Mouse (Mus musculus) neural tube, embryonic 15.5 days (tissue): ENCODE data around the gene Macf1. TPM values are rescaled to one million over a fixed set of nuclear protein-coding genes. Genes with fewer than 3 reads are reported as not detected.
"Not testable (repeated sequence)": the region's sequence is repeated elsewhere in the genome, so short reads cannot be mapped to it uniquely, and the experiment has no call there.

Experiments used
- ATAC-seq: fragments of 200-750 bp; cut with Nextera tagmentation; 2 replicates; pipeline ENCODE4 v1.8.0; 2017; ENCODE audit warnings: mild to moderate bottlenecking, moderate TSS enrichment, moderate library complexity; ENCODE audit not compliant: low FRiP score
- H3K27ac ChIP-seq: fragments of 300-500 bp; sonication (generic); replicated peaks from 2 replicates; pipeline ENCODE4 v1.5.1; 2015; ENCODE audit warnings: mild to moderate bottlenecking, inconsistent platforms
- H3K27me3 ChIP-seq: fragments of 300-500 bp; sonication (generic); replicated peaks from 2 replicates; pipeline ENCODE4 v1.6.1; 2015; ENCODE audit warnings: inconsistent platforms
- H3K36me3 ChIP-seq: fragments of 300-500 bp; sonication (generic); 2 replicates; pipeline ENCODE4 v1.6.1; 2015; ENCODE audit warnings: inconsistent platforms
- H3K4me1 ChIP-seq: fragments of 300-500 bp; sonication (generic); 2 replicates; pipeline ENCODE4 v1.6.1; 2015; ENCODE audit warnings: inconsistent platforms
- H3K4me2 ChIP-seq: fragments of 300-500 bp; sonication (generic); 2 replicates; pipeline ENCODE4 v1.6.1; 2015; ENCODE audit warnings: inconsistent platforms, mild to moderate bottlenecking, moderate library complexity
- H3K4me3 ChIP-seq: fragments of 300-500 bp; sonication (generic); replicated peaks from 2 replicates; pipeline ENCODE4 v1.5.1; 2015; ENCODE audit warnings: mild to moderate bottlenecking, inconsistent platforms
- H3K9ac ChIP-seq: fragments of 300-500 bp; sonication (generic); replicated peaks from 2 replicates; pipeline ENCODE4 v1.6.1; 2015; ENCODE audit warnings: mild to moderate bottlenecking, inconsistent platforms
- H3K9me3 ChIP-seq: fragments of 300-500 bp; sonication (generic); replicated peaks from 2 replicates; pipeline ENCODE4 v1.6.1; 2016; ENCODE audit warnings: inconsistent platforms
- WGBS: fragments of 180-500 bp; shearing (Covaris S2); methylation state at CpG from one replicate; pipeline ENCODE4 v1.1.7; 2015; ENCODE audit warnings: mixed read lengths; 5-methylcytosine and 5-hydroxymethylcytosine counted together
- polyA plus RNA-seq: library from polyadenylated mRNA; unstranded; fragments of >200 nt; fragmentation: Nextera tagmentation; extraction: Ambion mirVana; gene quantifications from 2 replicates; pipeline ENCODE4 v1.2.1, GENCODE M21; 2015

Gene Macf1
- polyA plus RNA-seq, 1 experiment from 2014 or later = 62.6 TPM

DNA sequence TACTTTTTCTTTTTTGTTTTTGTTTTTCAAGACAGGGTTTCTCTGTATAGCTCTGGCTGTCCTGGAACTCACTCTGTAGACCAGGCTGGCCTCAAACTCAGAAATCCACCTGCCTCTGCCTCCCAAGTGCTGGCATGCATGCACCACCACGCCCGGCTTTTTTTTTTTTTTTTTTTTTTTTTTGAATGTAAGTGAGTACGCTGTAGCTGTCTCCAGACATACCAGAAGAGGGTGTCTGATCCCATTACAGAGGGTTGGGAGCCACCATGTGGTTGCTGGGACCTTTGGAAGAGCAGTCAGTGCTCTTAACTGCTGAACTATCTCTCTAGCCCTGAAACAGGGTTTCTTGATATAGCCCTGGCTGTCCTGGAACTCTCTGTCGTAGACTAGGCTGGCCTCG, 164.0 kb downstream of the Macf1 start:
- H3K9ac ChIP-seq, H3K4me3 ChIP-seq, ATAC-seq, H3K27ac ChIP-seq, H3K27me3 ChIP-seq, H3K9me3 ChIP-seq, H3K4me2 ChIP-seq, H3K36me3 ChIP-seq: not testable (repeated sequence)
- WGBS = 88% methylated on average over 5 of the region's 5 CpGs
- H3K4me1 ChIP-seq = peaks cover 33% of the 10 kb centered on the region

DNA sequence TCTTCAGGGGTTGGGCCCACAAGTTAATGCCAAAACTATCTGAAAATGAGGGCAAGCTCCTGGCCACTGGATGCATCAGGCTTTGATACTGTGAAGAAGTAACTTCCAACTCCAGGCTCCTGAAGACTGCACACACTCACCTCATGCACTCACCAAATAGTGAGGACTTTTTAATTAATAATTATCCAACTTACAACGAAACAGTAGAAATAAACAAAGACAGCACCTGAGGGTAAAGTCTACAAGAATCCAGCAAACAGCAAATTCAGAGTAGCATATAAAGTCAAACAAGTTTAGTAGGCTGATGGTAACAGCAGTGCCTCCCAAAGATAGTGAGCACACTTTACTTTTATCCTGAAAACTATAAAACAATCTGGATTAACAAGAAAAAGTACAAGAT, 168.5 kb downstream of the Macf1 start:
- no peak overlapping the region for H3K27ac ChIP-seq
- peaks cover 19% of the 10 kb centered on the region for H3K36me3 ChIP-seq
- no peak overlapping the region for H3K4me2 ChIP-seq
- 92% methylated on average over 1 of the region's 1 CpGs for WGBS
- H3K9ac ChIP-seq = no peak overlapping the region
- H3K4me1 ChIP-seq = peaks cover 4% of the 10 kb centered on the region
- no peak overlapping the region for H3K4me3 ChIP-seq
- no peak for ATAC-seq
- no peaks in the 10 kb centered on the region for H3K9me3 ChIP-seq
- no peaks in the 10 kb centered on the region for H3K27me3 ChIP-seq

DNA sequence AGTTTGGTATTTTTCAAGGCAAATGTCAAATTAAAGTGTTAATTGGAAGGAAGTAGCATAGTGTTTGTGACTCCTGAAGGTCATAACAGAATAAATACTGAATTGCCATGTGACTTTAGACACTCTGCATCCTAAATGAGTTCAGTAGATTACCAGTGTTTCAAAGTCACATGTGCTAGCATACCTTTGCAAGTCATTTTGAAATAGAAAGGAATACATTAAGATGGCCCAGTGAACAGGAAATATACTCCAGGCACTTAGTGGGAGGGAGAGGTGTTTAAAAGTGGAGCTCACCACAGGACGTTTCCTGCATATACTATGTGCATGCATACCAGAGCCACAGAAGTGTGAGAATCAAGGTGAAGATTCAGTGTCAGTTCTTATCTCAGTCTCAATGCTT, 174.0 kb downstream of the Macf1 start:
- H3K36me3 ChIP-seq = peaks cover 66% of the 10 kb centered on the region
- no peak overlapping the region for H3K4me3 ChIP-seq
- no peak overlapping the region for H3K4me2 ChIP-seq
- H3K9ac ChIP-seq = no peak overlapping the region
- no peak overlapping the region for H3K27ac ChIP-seq
- H3K27me3 ChIP-seq = no peaks in the 10 kb centered on the region
- H3K4me1 ChIP-seq = no peaks in the 10 kb centered on the region
- WGBS = 52% methylated on average over 1 of the region's 1 CpGs
- no peak for ATAC-seq
- no peaks in the 10 kb centered on the region for H3K9me3 ChIP-seq

DNA sequence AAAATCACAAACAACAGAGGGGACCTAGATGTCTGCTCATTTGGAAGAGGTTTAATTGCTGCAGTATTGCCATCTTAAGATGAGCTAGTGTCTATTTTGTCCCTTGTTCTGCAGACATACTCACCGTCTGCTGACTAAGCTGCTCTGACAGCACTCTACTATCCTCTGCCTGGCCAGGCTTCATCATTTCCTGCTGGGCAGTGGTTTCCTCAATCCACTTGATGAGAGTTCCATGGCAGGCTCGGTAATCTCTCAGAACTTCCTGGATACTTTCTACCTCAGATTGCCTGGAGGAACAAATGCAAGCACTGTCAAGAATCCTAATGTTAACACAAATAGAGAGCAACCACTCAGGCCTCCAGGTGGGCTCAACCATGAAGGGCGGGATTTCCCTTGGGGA, 195.1 kb downstream of the Macf1 start:
- no peaks in the 10 kb centered on the region for H3K4me1 ChIP-seq
- no peak overlapping the region for H3K27ac ChIP-seq
- 87% methylated on average over 3 of the region's 3 CpGs for WGBS
- H3K9ac ChIP-seq = no peak overlapping the region
- H3K4me3 ChIP-seq = no peak overlapping the region
- peaks cover 81% of the 10 kb centered on the region for H3K36me3 ChIP-seq
- no peaks in the 10 kb centered on the region for H3K9me3 ChIP-seq
- no peaks in the 10 kb centered on the region for H3K27me3 ChIP-seq
- no peak overlapping the region for H3K4me2 ChIP-seq
- ATAC-seq = no peak

DNA sequence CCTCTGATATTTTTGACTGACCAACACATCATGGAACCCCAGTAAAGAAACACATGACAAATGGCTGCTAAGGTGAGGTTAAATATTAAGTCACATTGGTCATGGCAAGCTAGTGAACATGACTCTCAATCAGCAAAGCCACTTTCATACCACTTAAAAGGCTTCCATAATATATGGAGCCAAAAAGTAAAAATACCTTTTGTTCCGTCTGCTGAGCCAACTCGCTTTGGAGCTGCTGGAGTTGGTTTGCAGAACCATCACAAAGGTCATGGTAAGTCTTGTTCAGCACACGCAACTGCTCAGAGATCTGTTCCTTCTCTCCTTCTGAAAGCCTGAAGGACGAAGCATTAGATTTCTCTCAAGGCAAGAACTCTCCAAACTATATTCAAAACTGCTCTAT, 204.2 kb downstream of the Macf1 start:
- H3K27ac ChIP-seq = no peak overlapping the region
- no peaks in the 10 kb centered on the region for H3K9me3 ChIP-seq
- H3K36me3 ChIP-seq = peaks cover 65% of the 10 kb centered on the region
- WGBS = 96% methylated on average over 4 of the region's 4 CpGs
- no peak overlapping the region for H3K4me3 ChIP-seq
- H3K4me2 ChIP-seq = no peak overlapping the region
- no peak overlapping the region for H3K9ac ChIP-seq
- H3K4me1 ChIP-seq = no peaks in the 10 kb centered on the region
- ATAC-seq = no peak
- H3K27me3 ChIP-seq = no peaks in the 10 kb centered on the region

DNA sequence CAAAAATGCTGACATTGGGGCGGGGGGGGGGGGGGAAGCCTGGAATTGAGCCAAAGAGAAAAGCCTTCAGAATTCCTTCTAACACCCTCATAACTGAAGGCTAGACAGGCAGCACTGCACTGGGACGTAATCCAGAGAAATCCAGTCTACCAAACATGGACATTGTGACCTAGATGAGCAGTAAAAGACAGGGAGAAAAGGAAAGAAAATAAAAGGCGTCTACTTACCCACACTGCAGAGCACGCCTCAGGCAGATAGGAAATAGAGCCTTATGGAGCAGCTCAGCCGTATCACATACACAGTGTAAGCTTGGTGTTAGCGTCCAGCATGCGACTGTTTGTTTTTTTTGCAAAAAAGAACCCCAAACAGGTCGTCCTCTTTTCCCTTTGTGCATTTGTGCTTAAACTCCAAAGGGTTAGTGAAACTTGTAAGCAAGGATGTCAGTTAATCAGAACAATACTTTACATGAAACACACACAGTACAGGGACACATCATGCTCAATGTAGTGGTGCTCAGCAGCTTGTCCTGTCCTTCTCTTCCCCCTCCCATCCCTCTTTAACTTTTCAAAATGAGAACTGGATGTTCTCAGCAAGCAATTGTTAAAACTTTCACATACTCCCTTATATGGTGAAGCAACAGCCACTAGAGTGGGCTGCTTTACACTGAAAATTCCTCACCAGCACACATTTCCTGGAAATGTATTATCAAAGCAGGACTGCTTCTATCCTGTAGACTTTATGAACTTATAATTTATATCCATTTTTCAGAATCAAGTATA, 205.3 kb downstream of the Macf1 start:
- ATAC-seq = no peak
- no peaks in the 10 kb centered on the region for H3K4me1 ChIP-seq
- H3K36me3 ChIP-seq = peaks cover 69% of the 10 kb centered on the region
- 85% methylated on average over 8 of the region's 8 CpGs for WGBS
- H3K27me3 ChIP-seq = no peaks in the 10 kb centered on the region
- H3K9me3 ChIP-seq = no peaks in the 10 kb centered on the region
- no peak overlapping the region for H3K4me3 ChIP-seq
- no peak overlapping the region for H3K4me2 ChIP-seq
- H3K9ac ChIP-seq = no peak overlapping the region
- no peak overlapping the region for H3K27ac ChIP-seq

DNA sequence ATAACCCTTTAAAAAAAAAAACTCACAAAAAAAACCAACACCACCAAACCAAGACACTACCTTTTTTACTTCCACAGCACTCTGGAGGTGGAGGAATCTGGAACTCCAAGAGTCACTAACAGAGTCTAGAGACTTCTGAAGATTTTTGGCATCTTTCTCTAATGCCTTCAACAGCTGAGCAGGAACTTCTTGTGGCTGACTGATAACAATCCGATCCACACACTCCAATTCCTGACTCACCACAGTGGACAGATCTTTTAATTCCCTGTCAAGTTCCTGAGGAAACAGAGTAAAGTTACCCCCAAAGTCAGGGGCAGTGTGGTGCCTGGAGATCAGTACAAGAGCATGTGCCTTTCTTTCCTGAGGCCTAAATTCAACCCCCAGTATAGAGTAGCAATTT, 218.4 kb downstream of the Macf1 start:
- H3K27ac ChIP-seq = no peak overlapping the region
- H3K4me3 ChIP-seq = no peak overlapping the region
- peaks cover 63% of the 10 kb centered on the region for H3K36me3 ChIP-seq
- H3K4me2 ChIP-seq = no peak overlapping the region
- no peaks in the 10 kb centered on the region for H3K9me3 ChIP-seq
- no peak for ATAC-seq
- WGBS = 89% methylated on average over 1 of the region's 1 CpGs
- H3K4me1 ChIP-seq = no peaks in the 10 kb centered on the region
- no peak overlapping the region for H3K9ac ChIP-seq
- no peaks in the 10 kb centered on the region for H3K27me3 ChIP-seq

DNA sequence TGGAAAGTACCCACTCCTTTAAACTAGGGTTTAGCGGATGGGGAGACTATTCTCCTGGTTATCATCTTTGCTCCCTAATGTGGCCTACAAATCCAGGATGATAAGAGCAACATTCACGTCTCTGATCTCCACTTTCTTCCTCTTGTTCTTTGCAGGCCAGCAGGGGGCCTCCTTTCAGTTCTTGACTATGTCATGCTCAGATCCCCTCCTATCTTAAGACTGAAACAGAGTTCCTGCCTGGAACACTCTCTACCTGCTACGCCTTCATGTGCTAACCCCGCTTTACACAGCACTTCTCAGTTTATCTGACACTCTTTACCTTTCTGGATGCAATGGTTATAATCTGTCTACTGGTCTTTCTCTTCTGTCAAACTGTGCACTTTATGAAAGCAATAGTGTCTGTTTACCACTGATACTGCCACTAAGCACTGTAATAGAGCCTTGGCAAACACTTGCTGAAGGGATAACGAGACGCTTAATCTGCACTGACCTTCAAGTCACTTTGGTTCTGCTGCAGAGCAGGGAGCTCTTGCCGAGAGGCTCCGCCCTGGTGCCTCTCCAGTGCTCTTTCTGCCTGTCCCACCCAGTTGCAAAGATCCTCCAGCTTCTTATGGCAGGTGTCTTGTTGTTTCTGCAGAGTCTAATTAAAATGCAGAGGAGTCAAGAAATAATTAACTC, 223.4 kb downstream of the Macf1 start:
- ATAC-seq = no peak
- Histone ChIP-seq H3K4me1 (no peaks in the 10 kb centered on the region), H3K4me3 (no peak overlapping the region), H3K36me3 (peaks cover 85% of the 10 kb centered on the region), H3K9ac (no peak overlapping the region), H3K27ac (no peak overlapping the region), H3K9me3 (no peaks in the 10 kb centered on the region), H3K4me2 (no peak overlapping the region), H3K27me3 (no peaks in the 10 kb centered on the region)
- WGBS = 85% methylated on average over 8 of the region's 8 CpGs

DNA sequence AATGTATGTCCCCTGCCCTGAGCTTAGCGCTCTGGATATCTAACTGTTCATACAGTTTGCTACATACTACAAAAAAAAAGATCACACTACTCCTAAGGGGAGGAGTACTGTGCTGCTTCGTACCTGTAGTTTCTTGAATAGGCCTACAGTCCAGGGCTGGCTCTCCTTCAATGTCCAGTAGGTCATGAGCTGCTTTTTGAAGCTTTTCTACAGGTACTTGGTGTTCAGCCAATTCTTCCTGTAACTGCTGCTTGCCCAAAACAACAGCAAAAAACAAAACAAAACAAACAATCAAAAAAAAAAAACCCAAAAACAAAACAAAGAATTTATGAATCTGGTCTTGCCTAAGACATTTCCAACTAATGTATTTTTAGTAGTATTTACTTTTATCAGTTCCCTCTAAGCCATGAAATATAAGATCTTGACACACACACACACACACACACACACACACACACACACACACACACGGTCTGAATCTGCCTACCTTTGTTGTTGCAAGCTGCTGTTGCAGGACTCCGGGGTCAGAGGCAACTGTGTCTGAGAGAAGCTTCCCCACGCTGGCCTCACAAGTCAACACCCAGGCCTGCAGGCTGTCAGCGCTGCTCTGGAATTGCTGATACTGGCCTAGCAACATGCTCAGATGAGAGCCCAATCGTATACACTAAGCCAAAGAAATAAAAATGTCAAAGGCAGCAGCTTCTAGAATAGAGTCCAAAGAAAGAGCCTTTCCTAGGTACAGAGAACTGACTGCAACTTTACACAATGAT, 229.1 kb downstream of the Macf1 start:
- no peak overlapping the region for H3K4me3 ChIP-seq
- 80% methylated on average over 7 of the region's 7 CpGs for WGBS

DNA sequence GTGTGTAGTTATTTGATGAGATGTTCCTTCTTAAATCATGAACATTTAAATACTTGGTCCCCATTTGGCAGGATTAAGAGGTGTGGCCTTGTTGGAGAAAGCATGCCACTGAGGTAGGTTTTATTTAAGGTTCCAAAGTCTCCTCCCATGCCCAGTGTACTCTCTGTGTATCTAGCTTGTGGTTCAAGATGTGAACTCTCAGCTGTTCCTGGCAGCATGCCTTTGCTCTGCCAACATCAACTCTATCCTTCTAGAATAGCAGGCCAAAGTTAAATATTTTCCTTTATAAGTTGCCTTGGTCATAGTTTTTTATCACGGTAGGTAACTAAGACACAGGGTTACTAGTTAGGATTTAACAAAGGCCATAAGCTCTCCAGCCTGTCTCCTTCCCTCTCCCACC, 230.4 kb downstream of the Macf1 start:
- H3K4me3 ChIP-seq = no peak overlapping the region
- no peak overlapping the region for H3K4me2 ChIP-seq
- no peaks in the 10 kb centered on the region for H3K9me3 ChIP-seq
- H3K36me3 ChIP-seq = peaks cover 82% of the 10 kb centered on the region
- H3K9ac ChIP-seq = no peak overlapping the region
- no peak for ATAC-seq
- H3K27me3 ChIP-seq = no peaks in the 10 kb centered on the region
- no peaks in the 10 kb centered on the region for H3K4me1 ChIP-seq
- no peak overlapping the region for H3K27ac ChIP-seq
- 94% methylated on average over 1 of the region's 1 CpGs for WGBS

More for the DNA sequence above, 229.1 kb downstream of the Macf1 start:
- Histone ChIP-seq H3K27ac (no peak overlapping the region), H3K36me3 (peaks cover 80% of the 10 kb centered on the region), H3K9ac (no peak overlapping the region), H3K27me3 (no peaks in the 10 kb centered on the region), H3K4me2 (no peak overlapping the region), H3K9me3 (no peaks in the 10 kb centered on the region), H3K4me1 (no peaks in the 10 kb centered on the region)
- no peak for ATAC-seq

DNA sequence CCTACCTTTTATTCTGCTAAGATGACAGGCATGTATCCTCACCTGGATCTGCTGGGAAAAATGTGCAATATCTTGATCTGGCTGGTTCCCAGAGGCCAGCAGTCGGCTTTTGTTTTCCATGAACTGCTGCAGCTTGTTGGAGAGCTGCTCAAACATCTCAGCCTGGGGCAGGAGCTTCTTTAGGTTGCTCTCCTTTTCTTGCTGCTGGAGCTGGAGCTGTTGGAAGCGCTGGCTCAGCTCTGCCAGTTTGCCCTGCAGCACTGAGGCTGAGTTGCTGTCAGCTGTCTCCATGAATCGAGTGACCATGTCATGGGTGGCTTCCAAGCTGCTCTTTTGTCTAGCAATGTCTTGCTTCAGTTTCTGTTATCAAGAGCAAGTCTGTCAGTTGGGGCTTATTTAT, 232.2 kb downstream of the Macf1 start:
- Histone ChIP-seq H3K4me2 (no peak overlapping the region), H3K27me3 (no peaks in the 10 kb centered on the region), H3K4me3 (no peak overlapping the region), H3K9ac (no peak overlapping the region), H3K36me3 (peaks cover 82% of the 10 kb centered on the region), H3K9me3 (no peaks in the 10 kb centered on the region), H3K27ac (no peak overlapping the region), H3K4me1 (no peaks in the 10 kb centered on the region)
- no peak for ATAC-seq
- WGBS = 89% methylated on average over 3 of the region's 3 CpGs

DNA sequence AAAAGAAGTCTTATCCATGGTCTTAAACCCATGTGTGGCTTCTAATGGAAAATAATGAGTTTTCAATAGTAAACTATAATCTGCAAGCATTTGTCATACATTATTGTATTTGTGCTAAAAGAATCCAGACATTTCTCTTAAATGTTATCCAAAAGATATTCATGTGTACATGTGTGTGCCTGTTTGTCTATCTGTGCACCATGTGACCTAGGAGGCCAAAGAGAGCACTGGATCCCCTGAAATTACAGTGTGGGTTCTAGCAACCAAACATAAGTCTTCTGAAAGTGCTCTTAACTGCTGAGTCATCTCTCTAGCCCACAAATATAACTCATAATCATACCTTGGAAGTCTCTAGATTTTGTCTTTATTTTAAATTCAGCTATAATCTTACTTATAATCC, 234.9 kb downstream of the Macf1 start:
- Histone ChIP-seq H3K27ac (no peak overlapping the region), H3K9ac (no peak overlapping the region), H3K4me2 (no peak overlapping the region), H3K9me3 (no peaks in the 10 kb centered on the region), H3K27me3 (no peaks in the 10 kb centered on the region), H3K4me1 (no peaks in the 10 kb centered on the region), H3K4me3 (no peak overlapping the region), H3K36me3 (peaks cover 76% of the 10 kb centered on the region)
- ATAC-seq = no peak
